Mouse (Mus musculus): ENCODE results near the gene Peli3. TPM values are rescaled to one million over a fixed set of nuclear protein-coding genes. Genes with fewer than 3 reads are reported as not detected.

Peli3 gene
- 1.8 and 1.9 TPM in 2 replicates for polyA plus RNA-seq (2015; fragmentation: Nextera tagmentation; extraction: Ambion mirVana)

- no peak within 1 kb of the TSS for H3K27ac ChIP-seq (ENCODE audit: low read length)
- no peaks in the 10 kb centered on the region for H3K9me3 ChIP-seq (replicated peaks; ENCODE audit: control insufficient read depth, low read length)
- no peaks in the 10 kb centered on the region for H3K27me3 ChIP-seq (ENCODE audit: control insufficient read depth, insufficient read depth, low read length)
- H3K9ac ChIP-seq (ENCODE audit: low read length), result peak within 1 kb of the TSS; percentile 81
- peak within 1 kb of the TSS; percentile 97 for H3K4me2 ChIP-seq (ENCODE audit: low read depth, low read length)
- peak within 1 kb of the TSS; percentile 72 for H3K4me3 ChIP-seq (replicated peaks; ENCODE audit: low read length)
- H3K36me3 ChIP-seq (ENCODE audit: control insufficient read depth, insufficient read depth, low read length), result no peaks in the 10 kb centered on the region
- H3K4me1 ChIP-seq (ENCODE audit: control insufficient read depth, insufficient read depth, low read length), result 0 out of 2 replicates have a peak, but pooled peaks cover 2% of the 10 kb centered on the region
- peak; percentile 97 for ATAC-seq (ENCODE audit: insufficient read depth, low FRiP score)
- WGBS, result 0% methylated on average over 55 of the region's 55 CpGs
Observed at GRCm38 (mm10) chr19:4942551-4943252, at the start of gene Peli3. TSS of gene Peli3 (minus strand) at chr19:4943127.

- no peaks in the 10 kb centered on the region for H3K9me3 ChIP-seq (replicated peaks; ENCODE audit: control insufficient read depth, low read length)
- no peak overlapping the region for H3K9ac ChIP-seq (ENCODE audit: low read length)
- no peak overlapping the region for H3K27ac ChIP-seq (ENCODE audit: low read length)
- H3K27me3 ChIP-seq (ENCODE audit: control insufficient read depth, insufficient read depth, low read length), result peaks cover 26% of the 10 kb centered on the region
- H3K4me2 ChIP-seq (ENCODE audit: low read depth, low read length), result no peak overlapping the region
- 14% methylated on average over 8 of the region's 8 CpGs for WGBS
- ATAC-seq (ENCODE audit: insufficient read depth, low FRiP score), result no peak
- H3K4me3 ChIP-seq (replicated peaks; ENCODE audit: low read length), result no peak overlapping the region
- no peaks in the 10 kb centered on the region for H3K4me1 ChIP-seq (ENCODE audit: control insufficient read depth, insufficient read depth, low read length)
- no peaks in the 10 kb centered on the region for H3K36me3 ChIP-seq (ENCODE audit: control insufficient read depth, insufficient read depth, low read length)
Observed at GRCm38 (mm10) chr19:4992371-4992770, 49.4 kb upstream of the Peli3 start.

DNA sequence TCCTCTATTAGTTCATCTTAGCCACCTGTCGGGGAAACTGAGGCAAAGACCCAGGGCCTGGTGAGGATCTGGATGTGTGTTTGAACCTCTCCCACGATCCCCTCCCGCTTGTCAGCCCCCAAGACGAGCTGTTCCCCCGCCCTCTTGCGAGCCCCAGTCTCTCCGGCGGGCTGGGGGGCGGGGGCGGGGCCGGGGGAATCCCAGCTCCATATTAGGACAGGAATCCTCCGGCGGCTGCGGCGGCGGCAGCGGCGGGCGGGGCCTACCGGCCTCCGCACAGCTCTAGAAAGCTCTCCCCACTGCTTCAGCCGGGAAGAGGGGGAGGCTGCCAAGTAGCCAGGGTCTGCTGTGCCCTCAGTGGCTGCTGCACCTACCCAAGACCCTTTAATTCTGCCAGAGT lies 47.8 kb upstream of the Peli3 start:
- no peak overlapping the region for H3K27ac ChIP-seq (ENCODE audit: low read length)
- H3K36me3 ChIP-seq (ENCODE audit: control insufficient read depth, insufficient read depth, low read length), result no peaks in the 10 kb centered on the region
- 3% methylated on average over 22 of the region's 22 CpGs for WGBS
- peak; percentile 20; the same call in 1 of the 2 replicates for ATAC-seq (ENCODE audit: insufficient read depth, low FRiP score)
- no peak overlapping the region for H3K4me3 ChIP-seq (replicated peaks; ENCODE audit: low read length)
- H3K4me2 ChIP-seq (ENCODE audit: low read depth, low read length), result peak overlapping the region; percentile 8; the same call in 1 of the 2 replicates
- H3K27me3 ChIP-seq (ENCODE audit: control insufficient read depth, insufficient read depth, low read length), result peaks cover 26% of the 10 kb centered on the region
- no peaks in the 10 kb centered on the region for H3K9me3 ChIP-seq (replicated peaks; ENCODE audit: control insufficient read depth, low read length)
- H3K9ac ChIP-seq (ENCODE audit: low read length), result no peak overlapping the region
- H3K4me1 ChIP-seq (ENCODE audit: control insufficient read depth, insufficient read depth, low read length), result no peaks in the 10 kb centered on the region

DNA sequence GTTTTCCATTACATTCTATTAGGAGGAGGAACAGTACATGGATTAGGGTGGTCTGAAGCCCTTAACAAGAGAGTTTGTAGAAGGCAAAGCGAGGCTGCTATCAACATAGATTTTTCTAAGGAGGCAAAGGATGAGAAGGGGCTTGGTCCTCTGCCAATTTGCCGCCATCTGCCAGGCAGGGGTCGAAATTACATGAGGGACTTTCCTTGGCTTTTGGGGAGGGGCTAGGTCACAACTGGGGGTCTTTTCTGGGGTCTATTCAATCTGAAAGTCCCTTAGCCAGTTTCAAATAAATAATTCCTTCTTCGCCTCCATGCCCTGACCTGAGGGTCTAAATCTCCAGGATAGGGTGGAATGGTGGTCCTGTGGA lies 47.3 kb upstream of the Peli3 start, which contains the start of gene Npas4:
Gene Npas4 (minus strand): TSS at position 61 of the 370 bp plus-strand sequence.
- no peak for ATAC-seq (ENCODE audit: insufficient read depth, low FRiP score)
- Histone ChIP-seq H3K9ac (ENCODE audit: low read length) (no peak within 1 kb of the TSS), H3K9me3 (replicated peaks; ENCODE audit: control insufficient read depth, low read length) (no peaks in the 10 kb centered on the region), H3K4me1 (ENCODE audit: control insufficient read depth, insufficient read depth, low read length) (no peaks in the 10 kb centered on the region), H3K4me2 (ENCODE audit: low read depth, low read length) (peak within 1 kb of the TSS; percentile 8; the same call in 1 of the 2 replicates), H3K4me3 (replicated peaks; ENCODE audit: low read length) (no peak within 1 kb of the TSS), H3K27me3 (ENCODE audit: control insufficient read depth, insufficient read depth, low read length) (peaks cover 26% of the 10 kb centered on the region), H3K36me3 (ENCODE audit: control insufficient read depth, insufficient read depth, low read length) (no peaks in the 10 kb centered on the region), H3K27ac (ENCODE audit: low read length) (no peak within 1 kb of the TSS)
- 21% methylated on average over 4 of the region's 4 CpGs for whole genome bisulfite sequencing

- Histone ChIP-seq H3K27ac (ENCODE audit: low read length) (no peak overlapping the region), H3K36me3 (ENCODE audit: control insufficient read depth, insufficient read depth, low read length) (no peaks in the 10 kb centered on the region), H3K4me2 (ENCODE audit: low read depth, low read length) (no peak overlapping the region), H3K4me1 (ENCODE audit: control insufficient read depth, insufficient read depth, low read length) (no peaks in the 10 kb centered on the region), H3K4me3 (replicated peaks; ENCODE audit: low read length) (no peak overlapping the region), H3K9me3 (replicated peaks; ENCODE audit: control insufficient read depth, low read length) (no peaks in the 10 kb centered on the region), H3K27me3 (ENCODE audit: control insufficient read depth, insufficient read depth, low read length) (peaks cover 30% of the 10 kb centered on the region), H3K9ac (ENCODE audit: low read length) (no peak overlapping the region)
- WGBS, result 16% methylated on average over 43 of the region's 47 CpGs
- ATAC-seq (ENCODE audit: insufficient read depth, low FRiP score), result 0 out of 2 replicates have a peak, but pooled peaks have one; percentile 1
Observed at GRCm38 (mm10) chr19:4989434-4990255, 46.7 kb upstream of the Peli3 start.

- no peak overlapping the region for H3K9ac ChIP-seq (ENCODE audit: low read length)
- no peak overlapping the region for H3K4me2 ChIP-seq (ENCODE audit: low read depth, low read length)
- H3K27ac ChIP-seq (ENCODE audit: low read length), result no peak overlapping the region
- ATAC-seq (ENCODE audit: insufficient read depth, low FRiP score), result peak; percentile 35; the same call in 1 of the 2 replicates
- H3K36me3 ChIP-seq (ENCODE audit: control insufficient read depth, insufficient read depth, low read length), result no peaks in the 10 kb centered on the region
- H3K27me3 ChIP-seq (ENCODE audit: control insufficient read depth, insufficient read depth, low read length), result peaks cover 35% of the 10 kb centered on the region
- H3K4me3 ChIP-seq (replicated peaks; ENCODE audit: low read length), result no peak overlapping the region
- H3K9me3 ChIP-seq (replicated peaks; ENCODE audit: control insufficient read depth, low read length), result no peaks in the 10 kb centered on the region
- H3K4me1 ChIP-seq (ENCODE audit: control insufficient read depth, insufficient read depth, low read length), result no peaks in the 10 kb centered on the region
- WGBS, result 3% methylated on average over 13 of the region's 13 CpGs
Observed at GRCm38 (mm10) chr19:4989013-4989412, 46.1 kb upstream of the Peli3 start.

- no peak for ATAC-seq (ENCODE audit: insufficient read depth, low FRiP score)
- no peaks in the 10 kb centered on the region for H3K4me1 ChIP-seq (ENCODE audit: control insufficient read depth, insufficient read depth, low read length)
- no peaks in the 10 kb centered on the region for H3K36me3 ChIP-seq (ENCODE audit: control insufficient read depth, insufficient read depth, low read length)
- H3K9ac ChIP-seq (ENCODE audit: low read length), result no peak overlapping the region
- H3K4me2 ChIP-seq (ENCODE audit: low read depth, low read length), result no peak overlapping the region
- no peaks in the 10 kb centered on the region for H3K9me3 ChIP-seq (replicated peaks; ENCODE audit: control insufficient read depth, low read length)
- H3K27me3 ChIP-seq (ENCODE audit: control insufficient read depth, insufficient read depth, low read length), result peaks cover 12% of the 10 kb centered on the region; the same call in 1 of the 2 replicates
- no peak overlapping the region for H3K27ac ChIP-seq (ENCODE audit: low read length)
- no peak overlapping the region for H3K4me3 ChIP-seq (replicated peaks; ENCODE audit: low read length)
Observed at GRCm38 (mm10) chr19:4981767-4982166, 38.8 kb upstream of the Peli3 start.

DNA sequence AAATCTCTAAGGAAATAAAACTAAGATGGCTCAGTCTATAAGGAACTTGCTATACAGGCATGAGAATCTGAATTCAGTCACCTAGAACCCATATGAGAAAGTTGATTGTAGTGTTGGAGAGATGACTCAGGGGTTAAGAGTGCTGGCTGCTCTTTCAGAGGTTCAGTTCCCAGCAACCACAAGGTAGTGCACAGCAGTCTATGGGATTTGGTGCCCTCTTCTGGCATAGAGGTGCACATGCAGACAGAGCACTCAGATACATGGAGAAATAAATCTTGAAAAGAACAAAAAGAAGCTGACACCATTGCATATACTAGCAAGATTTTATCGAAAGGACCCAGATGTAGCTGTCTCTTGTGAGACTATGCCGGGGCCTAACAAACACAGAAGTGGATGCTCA lies 25.3 kb upstream of the Peli3 start:
- 66% methylated on average over 2 of the region's 2 CpGs for WGBS
- Histone ChIP-seq H3K9ac (ENCODE audit: low read length) (no peak overlapping the region), H3K9me3 (replicated peaks; ENCODE audit: control insufficient read depth, low read length) (no peaks in the 10 kb centered on the region), H3K4me1 (ENCODE audit: control insufficient read depth, insufficient read depth, low read length) (no peaks in the 10 kb centered on the region; the same call in 1 of the 2 replicates), H3K27ac (ENCODE audit: low read length) (no peak overlapping the region), H3K27me3 (ENCODE audit: control insufficient read depth, insufficient read depth, low read length) (no peaks in the 10 kb centered on the region), H3K36me3 (ENCODE audit: control insufficient read depth, insufficient read depth, low read length) (peaks cover 15% of the 10 kb centered on the region; the same call in 1 of the 2 replicates), H3K4me3 (replicated peaks; ENCODE audit: low read length) (no peak overlapping the region), H3K4me2 (ENCODE audit: low read depth, low read length) (no peak overlapping the region)
- ATAC-seq (ENCODE audit: insufficient read depth, low FRiP score), result no peak

Data from stomach, embryonic 16.5 days (tissue).